Mouse (Mus musculus) regulatory T cell (primary cell): ENCODE measurements around the gene Mpg.

ENCODE experiments used
- in situ Hi-C: fragments of 300-600 bp; cut with MboI, MseI; formaldehyde crosslinking; loops from one replicate; pipeline ENCODE4 v1.15.1; 2025; ENCODE audit warnings: high pct_unique_total_duplicates

Gene Mpg

GRCm38 (mm10) chr11:32230220-32230619, 3.9 kb downstream of the Mpg start:
- in situ Hi-C loops = no loop called here

GRCm38 (mm10) chr11:32231125-32231524, 4.8 kb downstream of the Mpg start:
- in situ Hi-C loops = no loop called here

- in situ Hi-C loops = no loop called here
These were observed 6.5 kb downstream of the Mpg start for GRCm38 (mm10) chr11:32232848-32233247.

GRCm38 (mm10) chr11:32233895-32234294, 7.6 kb downstream of the Mpg start:
- in situ Hi-C loops = no loop called here

- in situ Hi-C loops = no loop called here
These were observed 8.6 kb downstream of the Mpg start for GRCm38 (mm10) chr11:32234816-32235485.

- in situ Hi-C loops = no loop called here
These were observed 9.3 kb downstream of the Mpg start for GRCm38 (mm10) chr11:32235646-32236045.

GRCm38 (mm10) chr11:32236132-32236531, 9.8 kb downstream of the Mpg start:
- in situ Hi-C loops = no loop called here

- in situ Hi-C loops = no loop called here
These were observed 10.6 kb downstream of the Mpg start for GRCm38 (mm10) chr11:32236712-32237410.

GRCm38 (mm10) chr11:32237411-32237795, 11.1 kb downstream of the Mpg start:
- in situ Hi-C loops = no loop called here

GRCm38 (mm10) chr11:32238093-32238860, 12.0 kb downstream of the Mpg start:
- in situ Hi-C loops = no loop called here

GRCm38 (mm10) chr11:32241391-32241790, 15.1 kb downstream of the Mpg start:
- in situ Hi-C loops = no loop called here

- in situ Hi-C loops = no loop called here
These were observed 15.9 kb downstream of the Mpg start for GRCm38 (mm10) chr11:32242209-32242608.

- in situ Hi-C loops = no loop called here
These were observed 17.1 kb downstream of the Mpg start for GRCm38 (mm10) chr11:32243205-32243955.

- in situ Hi-C loops = no loop called here
These were observed 17.8 kb downstream of the Mpg start for GRCm38 (mm10) chr11:32244064-32244463.

- in situ Hi-C loops = no loop called here
These were observed 18.3 kb downstream of the Mpg start for GRCm38 (mm10) chr11:32244617-32245016.

- in situ Hi-C loops = no loop called here
These were observed 19.3 kb downstream of the Mpg start for GRCm38 (mm10) chr11:32245614-32246013.

GRCm38 (mm10) chr11:32247068-32247467, 20.8 kb downstream of the Mpg start:
- in situ Hi-C loops = no loop called here

- in situ Hi-C loops = no loop called here
These were observed 22.0 kb downstream of the Mpg start for GRCm38 (mm10) chr11:32248350-32248749.

- in situ Hi-C loops = no loop called here
These were observed 24.8 kb downstream of the Mpg start for GRCm38 (mm10) chr11:32250880-32251763.

GRCm38 (mm10) chr11:32253121-32253520, 26.8 kb downstream of the Mpg start:
- in situ Hi-C loops = no loop called here

GRCm38 (mm10) chr11:32256146-32256545, 29.8 kb downstream of the Mpg start:
- in situ Hi-C loops = no loop called here
